Mouse (Mus musculus) liver, embryonic 14.5 days (tissue): Measurements from ENCODE around the gene Unc5a.

Source experiments
- CTCF ChIP-seq: IDR thresholded peaks from 2 replicates; pipeline ENCODE4 v1.5.1; 2016; ENCODE audit warnings: antibody characterized with exemption, low read depth, control low read depth
- EP300 ChIP-seq: IDR thresholded peaks from 2 replicates; pipeline ENCODE4 v1.6.1; 2016; ENCODE audit warnings: antibody characterized with exemption, low read depth

- TF ChIP-seq EP300 (no peak), CTCF (no peak)
These were observed 69.5 kb downstream of the Unc5a start for GRCm38 (mm10) chr13:55018700-55019099.
